Mouse (Mus musculus): ENCODE data around the gene Rsph14.

Gene Rsph14

DNA sequence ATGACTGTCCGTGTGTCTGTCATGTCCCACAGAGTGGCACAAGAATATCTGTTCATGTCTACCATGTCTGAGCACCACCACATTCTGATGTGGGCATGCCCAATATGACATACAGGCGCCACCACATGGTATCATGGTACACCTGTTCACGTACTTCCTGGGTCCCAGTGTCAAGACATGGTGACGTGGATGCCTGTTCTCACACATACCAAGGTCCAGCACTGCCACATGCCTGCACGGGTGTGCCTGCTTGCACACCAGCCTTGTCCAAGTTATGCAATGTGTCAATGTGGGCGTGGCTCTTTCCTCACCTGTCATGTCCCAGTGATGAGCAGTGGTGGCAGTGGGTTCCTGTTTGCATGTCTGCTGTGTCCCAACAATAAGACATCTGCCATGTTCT is 99.9 kb downstream of the Rsph14 start:
- DNase-seq: no peak

DNA sequence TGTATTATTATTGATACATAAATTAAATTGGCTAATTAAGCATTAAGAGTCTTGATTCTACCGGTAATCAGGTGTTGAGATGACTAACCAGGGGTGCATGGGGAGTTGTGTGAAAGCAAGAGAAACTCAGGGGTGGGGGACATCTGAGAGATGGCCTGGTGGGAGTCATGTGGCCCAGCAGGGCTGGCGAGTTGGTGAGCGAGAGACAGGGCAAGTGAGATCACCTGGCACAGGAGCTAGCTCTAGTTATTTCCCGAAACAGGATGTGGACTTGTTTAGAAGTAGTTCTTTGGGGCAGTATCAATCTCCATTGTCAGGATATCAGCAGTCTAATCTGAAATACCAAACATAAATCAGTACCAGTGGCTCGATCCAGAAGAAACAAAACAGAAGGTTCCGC is 100.8 kb downstream of the Rsph14 start:
- DNase-seq: no peak

DNA sequence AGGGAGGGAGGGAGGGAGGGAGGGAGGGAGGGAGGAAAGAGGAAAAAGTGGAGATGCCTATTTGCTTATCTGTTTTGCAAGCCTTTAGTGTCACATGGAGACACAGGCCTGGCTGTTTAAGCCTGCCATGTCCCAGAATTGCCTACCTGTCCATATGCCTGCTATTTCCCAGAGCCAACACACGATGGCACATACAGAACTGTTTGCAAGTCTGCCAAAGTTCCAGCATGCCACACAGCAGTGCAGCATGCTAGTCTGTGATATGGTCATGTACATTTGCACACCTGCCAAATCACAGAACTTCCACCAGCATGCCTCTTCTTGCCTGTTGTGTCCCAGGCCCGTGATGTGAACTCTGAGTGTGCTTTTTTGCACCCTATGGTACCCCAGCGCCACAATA is 101.8 kb downstream of the Rsph14 start:
- peak; percentile 47 to 62 for DNase-seq

DNA sequence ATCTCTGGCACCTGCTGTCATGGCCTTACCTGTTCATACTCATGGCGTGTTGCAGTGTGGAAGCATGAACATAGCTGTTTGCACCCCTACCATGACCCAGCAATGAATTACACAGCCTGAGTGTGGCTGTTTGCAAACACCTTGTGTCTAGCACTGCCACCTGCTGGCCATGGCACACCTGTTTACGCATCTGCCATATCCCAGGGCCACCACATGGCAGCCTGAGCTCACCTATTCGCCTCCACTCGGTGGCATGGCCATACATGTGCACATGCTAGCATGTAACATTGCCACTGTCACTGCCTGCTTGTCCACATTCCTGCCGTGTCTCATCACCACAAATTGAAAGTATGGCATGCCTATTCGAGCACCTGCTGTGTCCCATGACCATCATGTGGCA is 102.8 kb downstream of the Rsph14 start:
- peak; percentile 32 to 48 for DNase-seq

DNA sequence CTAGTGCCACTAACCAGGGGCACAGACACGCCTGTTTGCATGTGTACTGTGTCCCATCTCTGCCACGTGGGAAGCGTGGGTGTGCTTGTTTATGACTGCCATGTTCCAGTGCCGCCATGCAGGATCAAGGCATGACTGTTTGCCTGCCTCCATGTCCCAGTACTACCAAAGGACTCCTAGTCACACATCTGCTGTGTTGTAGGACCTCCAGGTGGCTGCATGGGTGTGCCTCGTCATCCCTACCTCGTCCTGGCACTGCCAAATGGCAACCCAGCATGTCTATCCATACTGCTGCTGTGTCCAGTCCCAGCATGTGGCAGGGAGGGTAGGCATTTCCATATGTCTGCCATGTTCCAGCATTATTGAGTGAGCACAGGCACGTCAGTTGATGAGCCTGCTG is 104.1 kb downstream of the Rsph14 start:
- DNase-seq: no peak

DNA sequence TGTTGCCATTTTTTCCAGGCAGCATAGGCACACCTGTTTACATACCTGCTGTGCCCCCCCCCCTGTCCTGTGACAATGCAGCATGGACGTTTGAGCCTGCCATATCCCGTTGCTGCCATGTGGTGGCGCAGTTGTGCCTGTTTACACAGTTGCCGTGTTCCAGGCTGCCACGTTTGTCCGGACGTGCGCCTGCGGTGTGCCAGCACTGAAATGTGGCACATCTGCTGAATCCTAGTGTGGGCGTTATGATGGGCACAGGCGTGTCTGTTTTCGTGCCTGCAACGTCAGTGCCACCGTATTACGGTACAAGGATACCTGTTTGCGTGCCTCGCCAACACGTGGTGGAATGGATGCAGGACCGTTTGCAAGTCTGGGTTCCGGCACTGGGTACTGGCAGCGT is 107.1 kb downstream of the Rsph14 start:
- DNase-seq: peak; percentile 84 to 90

DNA sequence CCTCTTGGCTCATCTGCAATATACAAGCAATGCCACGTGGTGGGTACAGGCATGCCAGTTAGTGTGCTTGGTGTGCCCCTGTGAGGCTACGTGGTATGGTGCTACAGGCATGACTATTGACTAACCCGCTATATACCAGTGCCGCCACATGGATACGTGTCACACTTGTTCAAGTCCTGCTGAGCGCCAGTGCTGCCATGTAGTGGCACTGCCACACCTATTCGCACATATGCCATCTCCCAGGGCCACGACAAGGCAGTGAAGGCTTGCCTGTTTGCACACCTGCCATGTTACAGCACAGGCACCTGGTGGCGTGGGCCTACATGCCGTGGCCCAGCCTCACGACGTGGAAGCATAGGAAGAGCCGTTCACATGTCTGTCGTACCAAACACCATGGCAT is 108.1 kb downstream of the Rsph14 start:
- DNase-seq: no peak

DNA sequence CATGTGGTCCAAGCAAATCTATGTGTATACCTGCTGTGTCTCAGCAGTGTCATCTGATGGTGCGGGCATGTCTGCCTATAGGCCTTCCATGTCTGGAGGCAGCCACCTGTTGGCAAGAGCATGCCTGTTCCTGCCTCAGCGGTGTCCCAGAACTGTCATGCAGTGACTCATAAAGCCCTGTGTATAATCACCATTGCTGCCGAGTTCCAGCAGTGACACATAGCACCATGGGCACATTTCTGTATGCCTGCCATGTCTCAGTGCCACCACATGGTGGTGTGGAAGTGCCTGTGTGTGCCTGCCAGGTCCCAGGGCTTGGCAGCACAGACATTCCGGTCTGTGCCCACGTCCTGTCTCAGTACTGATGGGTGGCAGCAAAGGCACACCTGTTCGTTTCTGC is 109.6 kb downstream of the Rsph14 start:
- peak; percentile 81 to 84 for DNase-seq

DNA sequence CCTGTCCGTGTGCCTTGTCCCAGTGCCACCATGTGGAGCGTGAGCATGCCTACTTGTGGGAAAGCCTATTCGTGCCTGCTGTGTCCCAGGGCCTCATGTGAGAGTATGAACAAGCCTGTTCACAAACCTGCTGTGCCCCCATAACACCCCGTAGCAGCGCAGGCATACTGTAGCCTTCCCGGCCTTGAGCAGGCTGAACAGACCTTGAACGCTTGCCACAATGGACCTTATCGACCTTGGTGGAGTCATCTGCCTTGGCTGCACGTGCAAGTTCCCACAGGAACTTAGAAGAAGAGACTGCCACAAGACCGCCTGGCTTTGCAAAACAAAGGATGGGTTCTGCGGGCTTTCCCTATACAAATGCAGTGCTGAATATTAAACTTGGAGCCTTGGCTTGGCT is 110.8 kb downstream of the Rsph14 start:
- no peak for DNase-seq

DNA sequence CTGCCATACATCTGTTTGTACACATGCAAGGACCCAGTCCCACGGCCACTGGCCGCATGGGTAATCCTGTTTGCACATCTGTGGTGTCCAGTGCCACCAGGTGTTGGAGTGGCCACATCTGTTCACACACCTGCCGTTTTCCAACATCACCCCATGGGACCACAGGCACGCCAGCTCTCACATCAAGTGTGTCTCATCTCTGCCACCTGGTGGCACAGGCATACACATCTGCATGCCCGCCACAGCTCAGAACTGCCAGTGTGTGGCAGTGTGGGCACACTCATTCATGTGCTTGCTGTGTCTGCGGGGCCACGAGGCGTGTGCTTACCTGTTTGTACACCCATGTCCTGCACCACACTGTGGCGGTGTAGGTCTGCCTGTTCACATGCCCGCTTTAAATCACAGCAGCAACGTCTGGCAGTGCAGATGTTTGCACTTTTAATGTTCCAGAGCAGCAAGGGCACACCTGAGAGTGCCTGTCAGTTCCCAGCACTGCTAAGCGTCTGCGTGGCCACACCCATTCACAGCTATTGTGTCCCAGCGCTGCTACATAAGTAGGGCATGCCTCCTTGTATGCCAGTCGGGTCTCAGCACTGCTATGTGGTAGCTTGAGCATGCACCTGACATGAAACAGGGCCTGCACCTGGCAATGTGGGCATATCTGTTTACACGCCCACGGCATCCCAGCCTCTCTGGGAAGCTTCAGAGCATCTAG is 111.4 kb downstream of the Rsph14 start:
- DNase-seq: peak; percentile 31 to 61

DNA sequence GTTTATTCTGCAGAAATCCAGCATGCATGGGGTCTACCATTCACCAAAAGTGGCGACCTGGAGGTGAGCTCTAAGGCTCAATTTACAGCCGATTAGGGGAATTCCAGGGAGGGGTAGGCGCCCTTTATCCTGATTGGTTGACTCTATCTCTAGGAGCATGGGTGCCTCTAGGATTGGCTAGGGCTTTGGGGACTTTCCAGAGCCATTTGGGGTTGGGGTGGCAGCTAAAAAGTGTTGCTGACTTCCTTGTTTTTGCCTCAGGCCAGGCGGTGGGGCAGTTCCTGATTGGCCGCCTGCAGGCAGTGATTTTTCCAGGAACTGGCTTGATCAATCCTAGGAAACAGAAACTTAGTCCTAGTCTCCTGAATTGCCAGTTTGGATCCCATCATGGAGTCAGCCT is 113.1 kb downstream of the Rsph14 start:
- no peak for DNase-seq

DNA sequence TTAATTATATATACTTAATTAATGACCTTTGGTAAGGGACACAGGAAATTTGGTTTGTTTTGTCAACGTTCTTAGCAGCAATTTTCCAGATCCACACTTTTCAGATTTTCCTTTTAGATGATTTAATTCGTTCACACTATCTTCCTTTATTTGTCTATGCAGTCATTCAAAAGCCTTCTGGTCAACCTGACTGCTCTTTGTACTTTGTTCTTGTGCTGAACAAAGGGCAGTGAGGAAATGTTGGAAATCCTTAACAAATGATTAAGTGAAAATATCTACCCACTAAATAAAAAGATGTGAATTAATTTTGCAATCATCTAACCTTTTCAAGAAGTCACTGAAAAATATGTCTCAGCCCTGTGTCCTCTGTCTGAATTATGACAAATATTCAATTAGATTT is 124.0 kb downstream of the Rsph14 start:
- no peak for DNase-seq

Data from cerebellum, postnatal 25 days (tissue).